Mouse (Mus musculus) neutrophil, adult 59 days (primary cell): ENCODE measurements around the gene Msln. TPM values are rescaled to one million over a fixed set of nuclear protein-coding genes. Genes with fewer than 3 reads are reported as not detected.

ENCODE experiments used
- total RNA-seq, 2 experiments: library from RNA; stranded (reverse); gene quantifications; 1 replicate in 1 of 2; 2 replicates in 1 of 2; pipeline ENCODE4 v1.2.4; 2023

Gene Msln
- not detected for total RNA-seq

GRCm38 (mm10) chr17:25754241-25754640 lies at the start of gene Msln:
Gene Msln (minus strand): TSS chr17:25754378.

GRCm38 (mm10) chr17:25796951-25797369 lies 42.8 kb upstream of the Msln start, which contains the start of gene Metrn:
Gene Metrn (minus strand): TSS chr17:25797136.

GRCm38 (mm10) chr17:25795609-25796092 lies 41.5 kb upstream of the Msln start, which contains the start of gene AC134908.4:
Gene AC134908.4 (minus strand): TSS chr17:25795659.

GRCm38 (mm10) chr17:25792615-25793014 lies 38.4 kb upstream of the Msln start, which contains the start of gene Fam173a:
Gene Fam173a (minus strand): TSS chr17:25792901.

GRCm38 (mm10) chr17:25786280-25786679 lies 32.1 kb upstream of the Msln start, which contains the start of gene Ccdc78:
Gene Ccdc78 (plus strand): TSS chr17:25786580.

GRCm38 (mm10) chr17:25785281-25785745 lies 31.1 kb upstream of the Msln start, which contains the start of gene Haghl:
Gene Haghl (minus strand): TSS chr17:25785673.

GRCm38 (mm10) chr17:25773549-25774120 lies 19.5 kb upstream of the Msln start, which contains the start of gene Narfl:
Gene Narfl (plus strand): TSS chr17:25773776.

GRCm38 (mm10) chr17:25735745-25736144 lies 18.4 kb downstream of the Msln start, which contains the start of gene Mslnl:
Gene Mslnl (plus strand): TSS chr17:25736042.

GRCm38 (mm10) chr17:25727265-25728008 lies 26.7 kb downstream of the Msln start, which contains the start of the genes Chtf18 and Rpusd1:
Gene Chtf18 (minus strand): TSS chr17:25727419.
Gene Rpusd1 (plus strand): TSS chr17:25727670.

GRCm38 (mm10) chr17:25716711-25717637 lies 37.2 kb downstream of the Msln start, which contains the start of gene Gng13:
Gene Gng13 (plus strand): TSS chr17:25717171.

Other genes with a start within 250 kb of the Msln start
- not detected for gene Sox8, start 183.7 kb downstream of the Msln start, total RNA-seq
- gene Lmf1, start 175.3 kb downstream of the Msln start, total RNA-seq = 10 to 100 TPM; 11.9 to 15.9 TPM
- not detected for gene Gng13, start 37.2 kb downstream of the Msln start, total RNA-seq
- 10 to 100 TPM; 17.5 to 23.6 TPM for gene Chtf18, start 27.0 kb downstream of the Msln start, total RNA-seq
- gene Rpusd1, start 26.7 kb downstream of the Msln start, total RNA-seq = 1 to 10 TPM; 6.1 to 6.7 TPM
- under 1 TPM in 1 of 2 experiments, not detected in 1; 0.13 TPM for gene Mslnl, start 18.3 kb downstream of the Msln start, total RNA-seq
- 10 to 100 TPM; 25.5 to 25.9 TPM for gene Narfl, start 19.4 kb upstream of the Msln start, total RNA-seq
- gene Haghl, start 31.3 kb upstream of the Msln start, total RNA-seq = 10 to 100 TPM; 13.5 to 17.7 TPM
- not detected for gene Ccdc78, start 32.2 kb upstream of the Msln start, total RNA-seq
- gene Fam173a, start 38.5 kb upstream of the Msln start, total RNA-seq = 10 to 100 TPM; 32.0 to 35.0 TPM
- gene AC134908.4, start 41.3 kb upstream of the Msln start, total RNA-seq = not detected
- 10 to 100 TPM; 14.4 to 17.6 TPM for gene Metrn, start 42.8 kb upstream of the Msln start, total RNA-seq
- gene Fbxl16, start 54.7 kb upstream of the Msln start, total RNA-seq = not detected
- 10 to 100 TPM; 12.5 to 13.4 TPM for gene Wdr24, start 69.2 kb upstream of the Msln start, total RNA-seq
- gene Jmjd8, start 74.5 kb upstream of the Msln start, total RNA-seq = 10 to 100 TPM; 10.6 to 14.6 TPM
- 10 to 100 TPM; 43.4 to 51.8 TPM for gene Stub1, start 79.0 kb upstream of the Msln start, total RNA-seq
- 1 to 10 TPM; 1.2 to 2.7 TPM for gene Rhbdl1, start 82.9 kb upstream of the Msln start, total RNA-seq
- 1 to 10 TPM; 1.3 to 1.8 TPM for gene Gm20683, start 87.4 kb upstream of the Msln start, total RNA-seq
- 10 to 100 TPM; 26.9 to 30.9 TPM for gene Rhot2, start 90.5 kb upstream of the Msln start, total RNA-seq
- gene Wdr90, start 107.1 kb upstream of the Msln start, total RNA-seq = 10 to 100 TPM; 20.0 to 21.9 TPM
- gene Mcrip2, start 114.4 kb upstream of the Msln start, total RNA-seq = 1 to 10 TPM; 3.5 to 4.6 TPM
- 10 to 100 TPM; 10.1 to 10.6 TPM for gene Mettl26, start 120.7 kb upstream of the Msln start, total RNA-seq
- 1 to 10 TPM; 3.2 to 4.9 TPM for gene Wfikkn1, start 126.5 kb upstream of the Msln start, total RNA-seq
- gene Rab40c, start 165.3 kb upstream of the Msln start, total RNA-seq = 10 to 100 TPM; 16.9 to 19.1 TPM
- 10 to 100 TPM; 45.9 to 71.2 TPM for gene Pigq, start 190.6 kb upstream of the Msln start, total RNA-seq
- gene Nhlrc4, start 190.6 kb upstream of the Msln start, total RNA-seq = under 1 TPM in 1 of 2 experiments, not detected in 1; 0.22 TPM
- gene A930017K11Rik, start 198.2 kb upstream of the Msln start, total RNA-seq = not detected
- gene Capn15, start 231.4 kb upstream of the Msln start, total RNA-seq = 10 to 100 TPM; 13.5 to 19.1 TPM